Mouse (Mus musculus): ENCODE results near the gene Lbp. TPM values are rescaled to one million over a fixed set of nuclear protein-coding genes. Genes with fewer than 3 reads are reported as not detected.

The Lbp gene
- total and polyA plus RNA-seq, 3 experiments: 5.0 to 22.4 (median 6.4) TPM

GRCm38 (mm10) chr2:158365099-158365850 is 59.0 kb downstream of the Lbp start:
- TF ChIP-seq EP300 (IDR thresholded peaks at IDR 0.05; ENCODE audit: insufficient read depth, low read depth, low read length) (no peak), CTCF (IDR thresholded peaks at IDR 0.05) (no peak), POLR2A (IDR thresholded peaks at IDR 0.05; ENCODE audit: insufficient read depth, low read depth, low read length) (no peak)

GRCm38 (mm10) chr2:158367654-158368053 is 61.4 kb downstream of the Lbp start:
- Histone ChIP-seq H3K27me3 (ENCODE audit: control insufficient read depth, insufficient read depth, low read length) (no peaks in the 10 kb centered on the region), H3K79me2 (replicated peaks; ENCODE audit: control insufficient read depth, insufficient read depth, low read length) (no peaks in the 10 kb centered on the region), H3K27ac (no peak overlapping the region), H3K36me3 (ENCODE audit: control insufficient read depth, insufficient read depth, low read length) (no peaks in the 10 kb centered on the region), H3K4me3 (no peak overlapping the region), H3K4me1 (ENCODE audit: control insufficient read depth, insufficient read depth, low read length) (no peaks in the 10 kb centered on the region), H3K9ac (ENCODE audit: low read depth, low read length) (no peak overlapping the region)
- no peak for DNase-seq
- 63% methylated on average over 5 of the region's 5 CpGs for WGBS
- TF ChIP-seq CTCF (IDR thresholded peaks at IDR 0.05) (no peak), POLR2A (IDR thresholded peaks at IDR 0.05; ENCODE audit: insufficient read depth, low read depth, low read length) (no peak), EP300 (IDR thresholded peaks at IDR 0.05; ENCODE audit: insufficient read depth, low read depth, low read length) (no peak)
- intact Hi-C loops (cut with DNase I): no loop called here

More at GRCm38 (mm10) chr2:158365099-158365850, 59.0 kb downstream of the Lbp start:
- Histone ChIP-seq H3K36me3 (ENCODE audit: control insufficient read depth, insufficient read depth, low read length) (no peaks in the 10 kb centered on the region), H3K27ac (no peak overlapping the region), H3K9ac (ENCODE audit: low read depth, low read length) (no peak overlapping the region), H3K4me3 (no peak overlapping the region), H3K79me2 (replicated peaks; ENCODE audit: control insufficient read depth, insufficient read depth, low read length) (no peaks in the 10 kb centered on the region), H3K4me1 (ENCODE audit: control insufficient read depth, insufficient read depth, low read length) (peaks cover 3% of the 10 kb centered on the region), H3K27me3 (ENCODE audit: control insufficient read depth, insufficient read depth, low read length) (no peaks in the 10 kb centered on the region)
- DNase-seq: no peak
- intact Hi-C loops (cut with DNase I): no loop called here
- 67% methylated on average over 12 of the region's 12 CpGs for WGBS

- Histone ChIP-seq H3K27me3 (ENCODE audit: control insufficient read depth, insufficient read depth, low read length) (no peaks in the 10 kb centered on the region), H3K4me1 (ENCODE audit: control insufficient read depth, insufficient read depth, low read length) (no peaks in the 10 kb centered on the region), H3K4me3 (no peak overlapping the region), H3K27ac (no peak overlapping the region), H3K9ac (ENCODE audit: low read depth, low read length) (no peak overlapping the region), H3K36me3 (ENCODE audit: control insufficient read depth, insufficient read depth, low read length) (no peaks in the 10 kb centered on the region), H3K79me2 (replicated peaks; ENCODE audit: control insufficient read depth, insufficient read depth, low read length) (no peaks in the 10 kb centered on the region)
- intact Hi-C loops (cut with DNase I): no loop called here
- TF ChIP-seq CTCF (IDR thresholded peaks at IDR 0.05) (no peak), POLR2A (IDR thresholded peaks at IDR 0.05; ENCODE audit: insufficient read depth, low read depth, low read length) (no peak), EP300 (IDR thresholded peaks at IDR 0.05; ENCODE audit: insufficient read depth, low read depth, low read length) (no peak)
- no peak for DNase-seq
- 88% methylated on average over 8 of the region's 8 CpGs for WGBS
Measured at GRCm38 (mm10) chr2:158368313-158368712, 62.0 kb downstream of the Lbp start.

- DNase-seq: no peak
- 85% methylated on average over 3 of the region's 3 CpGs for WGBS
- Histone ChIP-seq H3K79me2 (replicated peaks; ENCODE audit: control insufficient read depth, insufficient read depth, low read length) (no peaks in the 10 kb centered on the region), H3K36me3 (ENCODE audit: control insufficient read depth, insufficient read depth, low read length) (no peaks in the 10 kb centered on the region), H3K27ac (no peak overlapping the region), H3K4me1 (ENCODE audit: control insufficient read depth, insufficient read depth, low read length) (no peaks in the 10 kb centered on the region), H3K27me3 (ENCODE audit: control insufficient read depth, insufficient read depth, low read length) (no peaks in the 10 kb centered on the region; the same call in 1 of the 2 replicates), H3K4me3 (no peak overlapping the region), H3K9ac (ENCODE audit: low read depth, low read length) (no peak overlapping the region)
- intact Hi-C loops (cut with DNase I): no loop called here
- TF ChIP-seq POLR2A (IDR thresholded peaks at IDR 0.05; ENCODE audit: insufficient read depth, low read depth, low read length): no peak
- no peak for TF ChIP-seq CTCF (IDR thresholded peaks at IDR 0.05)
- no peak for TF ChIP-seq EP300 (IDR thresholded peaks at IDR 0.05; ENCODE audit: insufficient read depth, low read depth, low read length)
Measured at GRCm38 (mm10) chr2:158369474-158370172, 63.3 kb downstream of the Lbp start.

- intact Hi-C loops (cut with DNase I): no loop called here
- H3K4me1 ChIP-seq (ENCODE audit: control insufficient read depth, insufficient read depth, low read length): no peaks in the 10 kb centered on the region
- 29% methylated on average over 5 of the region's 5 CpGs for WGBS
- H3K4me3 ChIP-seq: no peak overlapping the region
- H3K36me3 ChIP-seq (ENCODE audit: control insufficient read depth, insufficient read depth, low read length): no peaks in the 10 kb centered on the region
- H3K9ac ChIP-seq (ENCODE audit: low read depth, low read length): no peak overlapping the region
- TF ChIP-seq CTCF (IDR thresholded peaks at IDR 0.05) (no peak), POLR2A (IDR thresholded peaks at IDR 0.05; ENCODE audit: insufficient read depth, low read depth, low read length) (no peak), EP300 (IDR thresholded peaks at IDR 0.05; ENCODE audit: insufficient read depth, low read depth, low read length) (no peak)
- no peaks in the 10 kb centered on the region for H3K79me2 ChIP-seq (replicated peaks; ENCODE audit: control insufficient read depth, insufficient read depth, low read length)
- DNase-seq: no peak
- H3K27me3 ChIP-seq (ENCODE audit: control insufficient read depth, insufficient read depth, low read length): peaks cover under 1% of the 10 kb centered on the region; the same call in 1 of the 2 replicates
- no peak overlapping the region for H3K27ac ChIP-seq
Measured at GRCm38 (mm10) chr2:158370173-158370550, 63.9 kb downstream of the Lbp start.

DNA sequence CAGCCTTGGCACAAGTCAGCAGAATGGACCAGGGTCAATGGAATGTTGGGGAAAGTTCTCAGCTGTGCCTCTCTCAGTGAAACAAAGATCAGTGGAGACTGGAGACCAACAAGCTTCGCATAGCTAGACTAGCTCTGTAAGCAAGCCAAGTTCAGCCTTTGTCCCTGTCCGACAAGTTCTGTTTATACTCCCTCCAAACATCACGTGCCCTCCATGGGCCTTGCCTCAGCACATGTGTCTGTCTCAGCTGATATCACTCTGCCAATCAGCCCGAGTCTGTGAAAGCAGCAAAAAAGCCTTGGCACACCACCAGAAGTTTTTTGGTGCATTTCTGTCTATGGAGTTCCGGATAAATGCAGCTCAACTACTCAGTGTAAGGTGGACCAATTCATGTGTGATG is 66.8 kb downstream of the Lbp start:
- Histone ChIP-seq H3K36me3 (ENCODE audit: control insufficient read depth, insufficient read depth, low read length) (no peaks in the 10 kb centered on the region), H3K4me3 (no peak overlapping the region), H3K79me2 (replicated peaks; ENCODE audit: control insufficient read depth, insufficient read depth, low read length) (no peaks in the 10 kb centered on the region), H3K27ac (no peak overlapping the region), H3K27me3 (ENCODE audit: control insufficient read depth, insufficient read depth, low read length) (peaks cover 6% of the 10 kb centered on the region), H3K4me1 (ENCODE audit: control insufficient read depth, insufficient read depth, low read length) (no peaks in the 10 kb centered on the region), H3K9ac (ENCODE audit: low read depth, low read length) (no peak overlapping the region)
- 40% methylated on average over 5 of the region's 5 CpGs for WGBS
- intact Hi-C loops (cut with DNase I): no loop called here
- TF ChIP-seq EP300 (IDR thresholded peaks at IDR 0.05; ENCODE audit: insufficient read depth, low read depth, low read length) (no peak), POLR2A (IDR thresholded peaks at IDR 0.05; ENCODE audit: insufficient read depth, low read depth, low read length) (no peak), CTCF (IDR thresholded peaks at IDR 0.05) (no peak)
- no peak for DNase-seq
